Mouse (Mus musculus) megakaryocyte, adult 5-6 weeks (primary cell): ENCODE data around the gene Rpl3l. TPM values are rescaled to one million over a fixed set of nuclear protein-coding genes. Genes with fewer than 3 reads are reported as not detected.

Source experiments
- total RNA-seq, 2 experiments: library from RNA; stranded (forward) in 1 of 2; stranded (reverse) in 1 of 2; fragments of 153-499, 151-499 nt in 1 of 2; fragments of 221-1000, 200-1000 nt in 1 of 2; gene quantifications; 2 replicates each; pipeline versions ENCODE4 v1.2.3 to v1.2.4; 2015 to 2017

Rpl3l gene
- total RNA-seq, 2 experiments from 2014 or later, result 0.15 to 0.45 TPM

Other genes with a start within 250 kb of the Rpl3l start
- 12.5 and 14.6 TPM in 2 replicates for gene Mlst8, start 248.7 kb upstream of the Rpl3l start, total RNA-seq (2015)
- gene Mlst8, start 248.7 kb upstream of the Rpl3l start, total RNA-seq (2017), result 42.3 and 43.2 TPM in 2 replicates
- not detected in 2 replicates for gene Caskin1, start 239.2 kb upstream of the Rpl3l start, total RNA-seq (2015)
- not detected in 2 replicates for gene Caskin1, start 239.2 kb upstream of the Rpl3l start, total RNA-seq (2017)
- gene Traf7, start 199.9 kb upstream of the Rpl3l start, total RNA-seq (2015), result 46.4 and 48.1 TPM in 2 replicates
- 81.3 and 82.8 TPM in 2 replicates for gene Traf7, start 199.9 kb upstream of the Rpl3l start, total RNA-seq (2017)
- 0.42 and 0.57 TPM in 2 replicates for gene Rab26, start 193.6 kb upstream of the Rpl3l start, total RNA-seq (2015)
- gene Rab26, start 193.6 kb upstream of the Rpl3l start, total RNA-seq (2017), result 0.95 and 1.1 TPM in 2 replicates
- 7.8 and 10.8 TPM in 2 replicates for gene Pkd1, start 178.0 kb upstream of the Rpl3l start, total RNA-seq (2015)
- 13.1 and 19.9 TPM in 2 replicates for gene Pkd1, start 178.0 kb upstream of the Rpl3l start, total RNA-seq (2017)
- 60.9 and 78.2 TPM in 2 replicates for gene Tsc2, start 95.2 kb upstream of the Rpl3l start, total RNA-seq (2015)
- 25.5 and 32.4 TPM in 2 replicates for gene Tsc2, start 95.2 kb upstream of the Rpl3l start, total RNA-seq (2017)
- 0.50 and 2.1 TPM in 2 replicates for gene Nthl1, start 95.1 kb upstream of the Rpl3l start, total RNA-seq (2015)
- gene Nthl1, start 95.1 kb upstream of the Rpl3l start, total RNA-seq (2017), result 3.4 and 4.7 TPM in 2 replicates
- gene Slc9a3r2, start 77.5 kb upstream of the Rpl3l start, total RNA-seq (2015), result 0.30 and 1.4 TPM in 2 replicates
- gene Slc9a3r2, start 77.5 kb upstream of the Rpl3l start, total RNA-seq (2017), result 1.1 and 1.5 TPM in 2 replicates
- gene Npw, start 69.4 kb upstream of the Rpl3l start, total RNA-seq (2015), result not detected in 2 replicates
- gene Npw, start 69.4 kb upstream of the Rpl3l start, total RNA-seq (2017), result not detected in 2 replicates
- gene Zfp598, start 58.1 kb upstream of the Rpl3l start, total RNA-seq (2015), result 18.1 and 19.2 TPM in 2 replicates
- gene Zfp598, start 58.1 kb upstream of the Rpl3l start, total RNA-seq (2017), result 12.7 and 17.8 TPM in 2 replicates
- gene Syngr3, start 37.9 kb upstream of the Rpl3l start, total RNA-seq (2015), result not detected in 2 replicates
- gene Syngr3, start 37.9 kb upstream of the Rpl3l start, total RNA-seq (2017), result not detected in 2 replicates
- 18.1 and 21.8 TPM in 2 replicates for gene Gfer, start 31.7 kb upstream of the Rpl3l start, total RNA-seq (2015)
- 31.6 and 36.2 TPM in 2 replicates for gene Gfer, start 31.7 kb upstream of the Rpl3l start, total RNA-seq (2017)
- 1.5 and 1.7 TPM in 2 replicates for gene Noxo1, start 31.6 kb upstream of the Rpl3l start, total RNA-seq (2015)
- 0.62 and 1.9 TPM in 2 replicates for gene Noxo1, start 31.6 kb upstream of the Rpl3l start, total RNA-seq (2017)
- 9.1 and 10.3 TPM in 2 replicates for gene Tbl3, start 20.2 kb upstream of the Rpl3l start, total RNA-seq (2015)
- 15.6 and 21.3 TPM in 2 replicates for gene Tbl3, start 20.2 kb upstream of the Rpl3l start, total RNA-seq (2017)
- gene Rnf151, start 9.8 kb upstream of the Rpl3l start, total RNA-seq (2015), result not detected in 2 replicates
- not detected in 2 replicates for gene Rnf151, start 9.8 kb upstream of the Rpl3l start, total RNA-seq (2017)
- gene Rps2, start 9.7 kb upstream of the Rpl3l start, total RNA-seq (2015), result 2,172 and 2,303 TPM in 2 replicates
- gene Rps2, start 9.7 kb upstream of the Rpl3l start, total RNA-seq (2017), result 591 and 664 TPM in 2 replicates
- 186 and 217 TPM in 2 replicates for gene Ndufb10, start 3.3 kb upstream of the Rpl3l start, total RNA-seq (2015)
- gene Ndufb10, start 3.3 kb upstream of the Rpl3l start, total RNA-seq (2017), result 251 and 266 TPM in 2 replicates
- 1,003 and 1,039 TPM in 2 replicates for gene Msrb1, start 8.8 kb downstream of the Rpl3l start, total RNA-seq (2015)
- gene Msrb1, start 8.8 kb downstream of the Rpl3l start, total RNA-seq (2017), result 540 and 544 TPM in 2 replicates
- gene Hs3st6, start 25.2 kb downstream of the Rpl3l start, total RNA-seq (2015), result not detected in 2 replicates
- gene Hs3st6, start 25.2 kb downstream of the Rpl3l start, total RNA-seq (2017), result not detected in 2 replicates
- gene Meiob, start 76.5 kb downstream of the Rpl3l start, total RNA-seq (2015), result not detected in 2 replicates
- gene Meiob, start 76.5 kb downstream of the Rpl3l start, total RNA-seq (2017), result 0.33 TPM in 1 of 2 replicates, not detected in the other
- 29.5 and 46.1 TPM in 2 replicates for gene Hagh, start 112.3 kb downstream of the Rpl3l start, total RNA-seq (2015)
- 22.8 and 25.0 TPM in 2 replicates for gene Hagh, start 112.3 kb downstream of the Rpl3l start, total RNA-seq (2017)
- gene Fahd1, start 122.5 kb downstream of the Rpl3l start, total RNA-seq (2015), result 3.7 and 4.0 TPM in 2 replicates
- gene Fahd1, start 122.5 kb downstream of the Rpl3l start, total RNA-seq (2017), result 8.4 and 13.0 TPM in 2 replicates
- gene Igfals, start 138.2 kb downstream of the Rpl3l start, total RNA-seq (2015), result not detected in 2 replicates
- not detected in 2 replicates for gene Igfals, start 138.2 kb downstream of the Rpl3l start, total RNA-seq (2017)
- gene Nubp2, start 158.5 kb downstream of the Rpl3l start, total RNA-seq (2015), result 74.4 and 76.3 TPM in 2 replicates
- gene Nubp2, start 158.5 kb downstream of the Rpl3l start, total RNA-seq (2017), result 39.8 and 43.2 TPM in 2 replicates
- gene Spsb3, start 158.8 kb downstream of the Rpl3l start, total RNA-seq (2015), result 17.1 and 19.8 TPM in 2 replicates
- 11.1 and 11.9 TPM in 2 replicates for gene Spsb3, start 158.8 kb downstream of the Rpl3l start, total RNA-seq (2017)
- 2.2 and 5.8 TPM in 2 replicates for gene Eme2, start 167.3 kb downstream of the Rpl3l start, total RNA-seq (2015)
- 13.5 and 17.4 TPM in 2 replicates for gene Eme2, start 167.3 kb downstream of the Rpl3l start, total RNA-seq (2017)
- gene Mrps34, start 167.3 kb downstream of the Rpl3l start, total RNA-seq (2015), result 30.0 and 30.1 TPM in 2 replicates
- gene Mrps34, start 167.3 kb downstream of the Rpl3l start, total RNA-seq (2017), result 12.9 and 18.9 TPM in 2 replicates
- 27.2 and 28.2 TPM in 2 replicates for gene Nme3, start 168.7 kb downstream of the Rpl3l start, total RNA-seq (2015)
- gene Nme3, start 168.7 kb downstream of the Rpl3l start, total RNA-seq (2017), result 40.9 and 45.5 TPM in 2 replicates
- 17.3 and 17.6 TPM in 2 replicates for gene Mapk8ip3, start 209.2 kb downstream of the Rpl3l start, total RNA-seq (2015)
- 20.1 and 36.1 TPM in 2 replicates for gene Mapk8ip3, start 209.2 kb downstream of the Rpl3l start, total RNA-seq (2017)
- gene Jpt2, start 232.9 kb downstream of the Rpl3l start, total RNA-seq (2015), result 60.9 and 63.8 TPM in 2 replicates
- 54.0 and 55.0 TPM in 2 replicates for gene Jpt2, start 232.9 kb downstream of the Rpl3l start, total RNA-seq (2017)